12 mouse cellular contexts compared by ENCODE assay signal in genomic region chr17:87344441-87345251, GRCm38 (mm10).
DNase-seq lines count a peak whose midpoint lies in the region; ATAC-seq and TF ChIP-seq lines count a peak whose summit lies in the region.
"Had no signal": no experiment of that assay in that cellular context is flagged by ENCODE, and none has a peak within 500 bp of the region (broad histone marks: within the 10 kb centered on the region; RNA-seq: fewer than 3 reads in every experiment).

No protein-coding gene starts in this region.

- peaks cover 32% of the 10 kb centered on the region for H3K36me3 ChIP-seq in spleen, adult 2 months (ENCODE audit: control insufficient read depth, insufficient read depth, low read length)
- H3K36me3 ChIP-seq: forebrain, embryonic 12.5 days; midbrain, embryonic 12.5 days had no signal

- peak overlapping the region; percentile 21 for H3K27ac ChIP-seq in spleen, adult 2 months (ENCODE audit: insufficient read depth, low read length)
- H3K27ac ChIP-seq in cerebellum, adult 2 months (ENCODE audit: insufficient read depth, low read length): no peak overlapping the region
- H3K27ac ChIP-seq: forebrain, embryonic 12.5 days; liver, embryonic 14.5 days; midbrain, embryonic 12.5 days had no signal

- peak; percentile 36 to 39 for DNase-seq in B cell, adult 2 months
- DNase-seq in spleen, adult 2 months (ENCODE audit: low read depth in 1 of 2, low spot score in 2 of 2): peak; percentile 19 to 45
- DNase-seq in cerebellum, adult 2 months: no peak
- no peak for DNase-seq in cerebellum, postnatal 36 days
- DNase-seq: kidney, adult 9 months had no signal

- H3K27me3 ChIP-seq in spleen, adult 2 months (ENCODE audit: control insufficient read depth, insufficient read depth, low read length): no peaks in the 10 kb centered on the region
- H3K27me3 ChIP-seq in cerebellum, adult 2 months (ENCODE audit: control insufficient read depth, insufficient read depth, low read length): no peaks in the 10 kb centered on the region
- H3K27me3 ChIP-seq: forebrain, embryonic 12.5 days; midbrain, embryonic 12.5 days; Patski had no signal

- TF ChIP-seq CTCF in spleen, adult 2 months (IDR thresholded peaks at IDR 0.05; ENCODE audit: extremely low read depth, insufficient read depth, insufficient read length, insufficient replicate concordance): no peak
- TF ChIP-seq CTCF in cerebellum, adult 2 months (IDR thresholded peaks at IDR 0.05; ENCODE audit: borderline replicate concordance, insufficient read depth, low read depth, low read length): no peak

- peak overlapping the region; percentile 1; the same call in 1 of the 2 replicates for H3K4me3 ChIP-seq in spleen, adult 2 months (ENCODE audit: extremely low read depth, insufficient read depth, insufficient read length)
- no peak overlapping the region for H3K4me3 ChIP-seq in cerebellum, adult 2 months (replicated peaks; ENCODE audit: insufficient read depth, low read depth, low read length)
- H3K4me3 ChIP-seq: forebrain, embryonic 12.5 days; midbrain, embryonic 12.5 days had no signal

- WGBS in spleen, adult 2 months: 21% methylated on average over 18 of the region's 18 CpGs
- 71% methylated on average over 18 of the region's 18 CpGs for WGBS in cerebellum, adult 2 months

- no peak for TF ChIP-seq POLR2A in spleen, adult 2 months (IDR thresholded peaks at IDR 0.05; ENCODE audit: low read depth, low read length)
- no peak for TF ChIP-seq POLR2A in cerebellum, adult 2 months (IDR thresholded peaks at IDR 0.05; ENCODE audit: borderline replicate concordance, insufficient read depth, low read length)

- H3K4me1 ChIP-seq in spleen, adult 2 months (ENCODE audit: control insufficient read depth, insufficient read depth, insufficient read length): peaks cover 9% of the 10 kb centered on the region; the same call in 1 of the 2 replicates
- H3K4me1 ChIP-seq in cerebellum, adult 2 months (ENCODE audit: control insufficient read depth, insufficient read depth, low read length): peaks cover 17% of the 10 kb centered on the region

- ATAC-seq in CD4-positive, CD25-positive, alpha-beta regulatory T cell, adult 4 months: peak; percentile 93
- ATAC-seq in inflammation-experienced regulatory T-cells, adult 6 months: peak; percentile 97
- ATAC-seq in erythroblast, adult 5-6 weeks (replicated peaks; ENCODE audit: low FRiP score, poor library complexity, severe bottlenecking): no peak
- ATAC-seq: Patski had no signal

Comparison
In these comparisons a context has a peak if more than half of its experiments do, and no peak if none do; other contexts are left out.
1. DNase-seq: peak in B cell, adult 2 months (2 of 2) and spleen, adult 2 months (2 of 2); none in cerebellum, adult 2 months (0 of 2) and cerebellum, postnatal 36 days (0 of 2).